Mouse (Mus musculus) stomach, embryonic 16.5 days (tissue): Measurements from ENCODE around the gene Esr2. TPM values are rescaled to one million over a fixed set of nuclear protein-coding genes. Genes with fewer than 3 reads are reported as not detected.

Experiments used
- ATAC-seq: fragments of 200-750 bp; cut with Nextera tagmentation; 2 replicates; pipeline ENCODE4 v1.8.0; 2017; ENCODE audit warnings: moderate number of reproducible peaks, moderate TSS enrichment; ENCODE audit not compliant: insufficient read depth, low FRiP score
- H3K27ac ChIP-seq: fragments of 300-500 bp; sonication (generic); 2 replicates; pipeline ENCODE4 v1.5.1; 2014; ENCODE audit warnings: low read length
- H3K27me3 ChIP-seq: fragments of 300-500 bp; sonication (generic); 2 replicates; pipeline ENCODE4 v1.6.1; 2014; ENCODE audit warnings: low read length, control low read depth, mixed read lengths; ENCODE audit not compliant: control insufficient read depth, insufficient read depth
- H3K36me3 ChIP-seq: fragments of 300-500 bp; sonication (generic); 2 replicates; pipeline ENCODE4 v1.6.1; 2014; ENCODE audit warnings: low read length; ENCODE audit not compliant: control insufficient read depth, insufficient read depth
- H3K4me1 ChIP-seq: fragments of 300-500 bp; sonication (generic); 2 replicates; pipeline ENCODE4 v1.6.1; 2014; ENCODE audit warnings: low read length, control low read depth, mixed read lengths; ENCODE audit not compliant: control insufficient read depth, insufficient read depth
- H3K4me2 ChIP-seq: fragments of 300-500 bp; sonication (generic); 2 replicates; pipeline ENCODE4 v1.6.1; 2014; ENCODE audit warnings: low read depth, low read length, mixed read lengths
- H3K4me3 ChIP-seq: fragments of 300-500 bp; sonication (generic); replicated peaks from 2 replicates; pipeline ENCODE4 v1.5.1; 2014; ENCODE audit warnings: mild to moderate bottlenecking, low read length
- H3K9ac ChIP-seq: fragments of 300-500 bp; sonication (generic); 2 replicates; pipeline ENCODE4 v1.6.1; 2014; ENCODE audit warnings: low read length
- H3K9me3 ChIP-seq: fragments of 300-500 bp; sonication (generic); replicated peaks from 2 replicates; pipeline ENCODE4 v1.6.1; 2016; ENCODE audit warnings: low read length, control low read depth; ENCODE audit not compliant: control insufficient read depth
- WGBS: fragments of 180-500 bp; shearing (Covaris S2); extraction: QIAGEN DNeasy Blood & Tissue Kit; methylation state at CpG from one replicate; pipeline ENCODE4 v1.1.7; 2014; 5-methylcytosine and 5-hydroxymethylcytosine counted together
- polyA plus RNA-seq: library from polyadenylated mRNA; unstranded; fragments of >200 nt; fragmentation: Nextera tagmentation; extraction: Ambion mirVana; gene quantifications from 2 replicates; pipeline ENCODE4 v1.2.1, GENCODE M21; 2015

Gene Esr2
- polyA plus RNA-seq, 1 experiment from 2014 or later, result 0.06 TPM

- Histone ChIP-seq H3K4me2 (no peak overlapping the region), H3K27ac (no peak overlapping the region), H3K4me3 (no peak overlapping the region), H3K27me3 (no peaks in the 10 kb centered on the region), H3K4me1 (no peaks in the 10 kb centered on the region), H3K9ac (no peak overlapping the region), H3K9me3 (no peaks in the 10 kb centered on the region), H3K36me3 (peaks cover 11% of the 10 kb centered on the region; the same call in 1 of the 2 replicates)
- WGBS, result 91% methylated on average over 20 of the region's 20 CpGs
- ATAC-seq, result no peak
Measured at GRCm38 (mm10) chr12:76104596-76105351, 72.3 kb downstream of the Esr2 start.

GRCm38 (mm10) chr12:76102621-76103020 is 74.4 kb downstream of the Esr2 start:
- Histone ChIP-seq H3K27ac (no peak overlapping the region), H3K4me1 (no peaks in the 10 kb centered on the region), H3K36me3 (no peaks in the 10 kb centered on the region; the same call in 1 of the 2 replicates), H3K9me3 (no peaks in the 10 kb centered on the region), H3K27me3 (no peaks in the 10 kb centered on the region), H3K4me3 (no peak overlapping the region), H3K4me2 (no peak overlapping the region), H3K9ac (no peak overlapping the region)
- 92% methylated on average over 12 of the region's 12 CpGs for WGBS
- no peak for ATAC-seq

- Histone ChIP-seq H3K27me3 (no peaks in the 10 kb centered on the region), H3K4me2 (no peak overlapping the region), H3K4me3 (no peak overlapping the region), H3K9ac (no peak overlapping the region), H3K4me1 (0 out of 2 replicates have a peak, but pooled peaks cover 4% of the 10 kb centered on the region), H3K27ac (no peak overlapping the region), H3K36me3 (no peaks in the 10 kb centered on the region), H3K9me3 (no peaks in the 10 kb centered on the region)
- no peak for ATAC-seq
- 54% methylated on average over 30 of the region's 30 CpGs for WGBS
Measured at GRCm38 (mm10) chr12:76095117-76096035, 81.7 kb downstream of the Esr2 start.

GRCm38 (mm10) chr12:76093613-76094588 is 83.2 kb downstream of the Esr2 start:
- WGBS, result 81% methylated on average over 15 of the region's 15 CpGs
- no peaks in the 10 kb centered on the region for H3K36me3 ChIP-seq
- no peak for ATAC-seq

GRCm38 (mm10) chr12:76092789-76093466 is 84.1 kb downstream of the Esr2 start:
- 68% methylated on average over 11 of the region's 11 CpGs for WGBS
- ATAC-seq, result no peak

More at GRCm38 (mm10) chr12:76093613-76094588, 83.2 kb downstream of the Esr2 start:
- no peaks in the 10 kb centered on the region for H3K27me3 ChIP-seq
- no peak overlapping the region for H3K4me3 ChIP-seq
- no peak overlapping the region for H3K27ac ChIP-seq
- H3K4me2 ChIP-seq, result no peak overlapping the region
- H3K4me1 ChIP-seq, result 0 out of 2 replicates have a peak, but pooled peaks cover 4% of the 10 kb centered on the region
- H3K9me3 ChIP-seq, result no peaks in the 10 kb centered on the region
- no peak overlapping the region for H3K9ac ChIP-seq

GRCm38 (mm10) chr12:76087025-76087424 is 90.0 kb downstream of the Esr2 start:
- Histone ChIP-seq H3K9ac (no peak overlapping the region), H3K4me3 (no peak overlapping the region), H3K9me3 (no peaks in the 10 kb centered on the region), H3K4me1 (peaks cover 7% of the 10 kb centered on the region; the same call in 1 of the 2 replicates), H3K4me2 (no peak overlapping the region), H3K27ac (no peak overlapping the region), H3K36me3 (no peaks in the 10 kb centered on the region), H3K27me3 (no peaks in the 10 kb centered on the region)
- 87% methylated on average over 13 of the region's 13 CpGs for WGBS
- ATAC-seq, result no peak

More at GRCm38 (mm10) chr12:76092789-76093466, 84.1 kb downstream of the Esr2 start:
- no peak overlapping the region for H3K4me2 ChIP-seq
- no peaks in the 10 kb centered on the region for H3K9me3 ChIP-seq
- 0 out of 2 replicates have a peak, but pooled peaks cover 4% of the 10 kb centered on the region for H3K4me1 ChIP-seq
- no peak overlapping the region for H3K4me3 ChIP-seq
- H3K27me3 ChIP-seq, result no peaks in the 10 kb centered on the region
- H3K36me3 ChIP-seq, result no peaks in the 10 kb centered on the region
- no peak overlapping the region for H3K27ac ChIP-seq
- H3K9ac ChIP-seq, result no peak overlapping the region

GRCm38 (mm10) chr12:76085956-76086905 is 90.8 kb downstream of the Esr2 start:
- H3K4me3 ChIP-seq, result no peak overlapping the region
- H3K36me3 ChIP-seq, result no peaks in the 10 kb centered on the region
- no peak overlapping the region for H3K27ac ChIP-seq

More at GRCm38 (mm10) chr12:76085956-76086905, 90.8 kb downstream of the Esr2 start:
- WGBS, result 65% methylated on average over 15 of the region's 15 CpGs
- H3K9ac ChIP-seq, result no peak overlapping the region
- H3K4me2 ChIP-seq, result no peak overlapping the region
- H3K9me3 ChIP-seq, result no peaks in the 10 kb centered on the region
- peaks cover 10% of the 10 kb centered on the region; the same call in 1 of the 2 replicates for H3K4me1 ChIP-seq
- no peak for ATAC-seq
- no peaks in the 10 kb centered on the region for H3K27me3 ChIP-seq
